Comparison of ENCODE assay signal across 8 mouse cellular contexts in the genomic region with DNA sequence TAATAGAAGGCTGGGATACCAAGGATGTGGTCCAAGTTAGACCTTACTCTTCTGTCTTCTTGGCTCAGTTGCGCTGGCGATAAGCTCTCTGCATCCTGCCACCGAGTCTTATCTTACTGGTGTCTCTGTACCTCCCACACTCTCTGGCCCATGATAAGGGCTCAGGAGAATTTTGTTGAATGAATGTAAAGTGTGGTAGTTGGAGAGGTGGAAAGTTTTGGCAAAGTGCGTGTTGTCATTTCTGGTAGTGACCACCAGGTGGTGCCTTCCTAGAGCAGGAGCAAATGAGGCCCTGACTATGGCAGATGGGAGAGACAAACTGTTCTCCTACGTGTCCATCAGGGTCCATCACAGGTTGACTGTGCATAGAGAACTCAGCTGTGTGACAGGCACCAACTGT.
DNase-seq lines count a peak whose midpoint lies in the region; ATAC-seq and TF ChIP-seq lines count a peak whose summit lies in the region.

No protein-coding gene starts in this region.

- H3K4me2 ChIP-seq in heart, embryonic 11.5 days, result no peak overlapping the region

- 43% methylated on average over 5 of the region's 5 CpGs for WGBS in heart, adult 2 months
- WGBS in heart, embryonic 11.5 days (ENCODE audit: insufficient replicate concordance), result 19% methylated on average over 5 of the region's 5 CpGs

- H3K27me3 ChIP-seq in heart, adult 2 months (ENCODE audit: control insufficient read depth, insufficient read depth, low read length), result no peaks in the 10 kb centered on the region
- no peaks in the 10 kb centered on the region for H3K27me3 ChIP-seq in heart, embryonic 11.5 days (ENCODE audit: control insufficient read depth, insufficient read depth, low read length)

- no peak overlapping the region for H3K4me3 ChIP-seq in heart, adult 2 months
- no peak overlapping the region for H3K4me3 ChIP-seq in heart, embryonic 11.5 days (ENCODE audit: low read depth, low read length)

- no peak for TF ChIP-seq POLR2A in heart, adult 2 months (IDR thresholded peaks at IDR 0.05; ENCODE audit: insufficient read depth, low read depth, low read length)

- intact Hi-C loops in heart, adult 2 months (cut with DNase I), result loop anchor here (1.0 to 2.0 kb wide), 2 partner anchors 245 to 318 kb away; no protein-coding TSS in a partner anchor

- no peaks in the 10 kb centered on the region for H3K79me2 ChIP-seq in heart, adult 2 months (replicated peaks; ENCODE audit: control insufficient read depth, insufficient read depth, low read length)

- no peak for ATAC-seq in heart, embryonic 11.5 days (replicated peaks; ENCODE audit: insufficient number of reproducible peaks, low FRiP score, low TSS enrichment)
- no peak for ATAC-seq in monocyte, adult 5-6 weeks (replicated peaks; ENCODE audit: insufficient number of reproducible peaks, low FRiP score, low TSS enrichment, poor library complexity, severe bottlenecking)

- H3K36me3 ChIP-seq in heart, adult 2 months (ENCODE audit: control insufficient read depth, insufficient read depth, low read length), result no peaks in the 10 kb centered on the region
- no peaks in the 10 kb centered on the region for H3K36me3 ChIP-seq in heart, embryonic 11.5 days (ENCODE audit: control insufficient read depth, insufficient read depth, low read length)

- no peak for TF ChIP-seq EP300 in heart, adult 2 months (IDR thresholded peaks at IDR 0.05; ENCODE audit: insufficient read depth, low read depth, low read length)

- peak; percentile 90 for TF ChIP-seq CTCF in heart, adult 2 months (IDR thresholded peaks at IDR 0.05)

- H3K27ac ChIP-seq in heart, adult 2 months, result no peak overlapping the region
- H3K27ac ChIP-seq in heart, embryonic 11.5 days (ENCODE audit: low read depth, low read length), result no peak overlapping the region

- H3K9ac ChIP-seq in heart, adult 2 months (ENCODE audit: low read depth, low read length), result no peak overlapping the region
- H3K9ac ChIP-seq in heart, embryonic 11.5 days (ENCODE audit: low read depth, low read length), result no peak overlapping the region

- H3K9me3 ChIP-seq in heart, embryonic 11.5 days (replicated peaks; ENCODE audit: control insufficient read depth, low read length), result no peaks in the 10 kb centered on the region

- peak; percentile 25 to 45 for DNase-seq in heart, adult 2 months
- DNase-seq in A20 (ENCODE audit: low read depth, low spot score), result peak; percentile 52
- peak; percentile 10 for DNase-seq in adipocyte (ENCODE audit: low spot score)
- DNase-seq in embryo, embryonic 11 days, result peak; percentile 33
- peak; percentile 13 to 40 for DNase-seq in layer of hippocampus, postnatal 10 days (ENCODE audit: low spot score in 2 of 2)
- DNase-seq in retina, embryonic 14.5 days (ENCODE audit: low spot score), result peak; percentile 54

- no peaks in the 10 kb centered on the region for H3K4me1 ChIP-seq in heart, adult 2 months (ENCODE audit: control insufficient read depth, insufficient read depth, low read length)
- no peaks in the 10 kb centered on the region for H3K4me1 ChIP-seq in heart, embryonic 11.5 days (ENCODE audit: control insufficient read depth, insufficient read depth, low read length)
